Mouse (Mus musculus): ENCODE measurements around the gene Myct1.

The Myct1 gene

DNA sequence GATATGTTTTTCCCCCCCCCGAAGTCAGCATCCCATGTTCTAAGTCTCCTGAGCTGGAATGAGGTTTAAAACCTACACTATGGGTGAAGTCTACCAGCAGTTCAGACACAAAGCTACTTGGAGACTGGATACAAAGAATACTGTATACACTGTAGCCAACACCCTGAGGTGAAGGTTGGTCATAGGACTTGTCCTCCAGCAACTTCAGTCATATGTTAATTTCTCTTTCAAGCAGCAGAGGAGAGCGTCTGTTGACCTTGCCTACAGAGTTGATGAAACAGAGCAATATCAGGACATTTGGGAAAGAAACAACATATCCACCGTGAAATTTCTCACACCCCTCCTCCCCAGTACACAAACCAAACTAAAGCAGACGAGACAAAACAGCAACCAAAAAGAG, 33.0 kb upstream of the Myct1 start:
- Histone ChIP-seq H3K9me3 (ENCODE audit: low read length) (no peaks in the 10 kb centered on the region), H3K36me3 (ENCODE audit: insufficient read depth, low read length) (no peaks in the 10 kb centered on the region), H3K27me3 (ENCODE audit: insufficient read depth, low read length) (no peaks in the 10 kb centered on the region), H3K4me3 (replicated peaks; ENCODE audit: low read length) (no peak overlapping the region), H3K4me1 (replicated peaks; ENCODE audit: low read depth, low read length) (peaks cover 67% of the 10 kb centered on the region)
- no peak for TF ChIP-seq CTCF (conservative IDR thresholded peaks at IDR 0.05; ENCODE audit: low read length)
- TF ChIP-seq NANOG (IDR thresholded peaks at IDR 0.05; ENCODE audit: borderline replicate concordance, low read length) = peak; percentile 30; the same call in 1 of the 2 replicates
- TF ChIP-seq POU5F1 (IDR thresholded peaks at IDR 0.05; ENCODE audit: borderline replicate concordance, low read length) = no peak

DNA sequence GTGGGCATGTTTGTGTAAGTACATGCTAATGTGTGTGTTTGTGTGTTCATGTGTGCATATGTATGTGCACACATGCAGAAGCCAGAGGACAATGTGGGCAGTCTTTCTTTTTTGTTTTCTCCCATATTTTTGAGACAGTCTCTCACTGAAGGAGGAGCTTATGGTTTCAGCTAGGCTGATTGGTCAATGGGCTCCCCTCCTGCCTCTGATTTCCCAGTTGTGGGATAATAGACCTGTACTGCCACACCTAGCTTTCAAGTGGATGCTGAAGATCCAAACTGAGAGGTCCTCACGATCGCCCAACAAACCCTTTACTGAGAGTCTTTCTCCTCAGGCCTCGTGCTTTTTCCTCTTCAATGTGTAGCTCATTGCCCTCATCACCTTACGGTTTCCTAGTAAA, 31.9 kb upstream of the Myct1 start:
- H3K9me3 ChIP-seq (ENCODE audit: low read length) = no peaks in the 10 kb centered on the region
- TF ChIP-seq NANOG (IDR thresholded peaks at IDR 0.05; ENCODE audit: borderline replicate concordance, low read length) = no peak
- TF ChIP-seq POU5F1 (IDR thresholded peaks at IDR 0.05; ENCODE audit: borderline replicate concordance, low read length) = no peak
- no peak for TF ChIP-seq CTCF (conservative IDR thresholded peaks at IDR 0.05; ENCODE audit: low read length)
- no peaks in the 10 kb centered on the region for H3K27me3 ChIP-seq (ENCODE audit: insufficient read depth, low read length)
- H3K4me3 ChIP-seq (replicated peaks; ENCODE audit: low read length) = no peak overlapping the region
- H3K36me3 ChIP-seq (ENCODE audit: insufficient read depth, low read length) = no peaks in the 10 kb centered on the region
- H3K4me1 ChIP-seq (replicated peaks; ENCODE audit: low read depth, low read length) = peaks cover 67% of the 10 kb centered on the region

DNA sequence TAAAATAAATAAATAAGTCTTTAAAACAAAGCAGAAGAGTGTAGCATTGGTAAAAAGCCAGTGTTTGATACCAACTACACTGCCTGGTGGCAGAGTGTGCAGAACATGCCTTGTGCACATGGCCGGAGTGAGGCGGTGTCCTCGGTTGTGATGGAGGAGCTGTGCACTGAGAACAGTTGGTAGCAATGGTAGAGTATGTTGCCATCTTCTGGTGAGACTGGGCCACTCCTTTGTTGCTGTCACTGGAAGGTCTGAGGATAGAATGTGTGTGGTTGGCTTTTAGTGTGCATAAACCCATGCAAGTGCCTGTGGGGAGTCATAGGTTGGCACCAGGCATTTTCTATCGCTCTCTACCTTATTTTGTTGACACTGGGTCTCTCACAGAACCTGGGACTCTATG, 24.6 kb upstream of the Myct1 start:
- Histone ChIP-seq H3K27me3 (ENCODE audit: insufficient read depth, low read length) (no peaks in the 10 kb centered on the region), H3K36me3 (ENCODE audit: insufficient read depth, low read length) (no peaks in the 10 kb centered on the region), H3K4me1 (replicated peaks; ENCODE audit: low read depth, low read length) (peaks cover 10% of the 10 kb centered on the region), H3K4me3 (replicated peaks; ENCODE audit: low read length) (no peak overlapping the region), H3K9me3 (ENCODE audit: low read length) (no peaks in the 10 kb centered on the region)
- no peak for TF ChIP-seq NANOG (IDR thresholded peaks at IDR 0.05; ENCODE audit: borderline replicate concordance, low read length)
- TF ChIP-seq POU5F1 (IDR thresholded peaks at IDR 0.05; ENCODE audit: borderline replicate concordance, low read length) = no peak
- TF ChIP-seq CTCF (conservative IDR thresholded peaks at IDR 0.05; ENCODE audit: low read length) = no peak

DNA sequence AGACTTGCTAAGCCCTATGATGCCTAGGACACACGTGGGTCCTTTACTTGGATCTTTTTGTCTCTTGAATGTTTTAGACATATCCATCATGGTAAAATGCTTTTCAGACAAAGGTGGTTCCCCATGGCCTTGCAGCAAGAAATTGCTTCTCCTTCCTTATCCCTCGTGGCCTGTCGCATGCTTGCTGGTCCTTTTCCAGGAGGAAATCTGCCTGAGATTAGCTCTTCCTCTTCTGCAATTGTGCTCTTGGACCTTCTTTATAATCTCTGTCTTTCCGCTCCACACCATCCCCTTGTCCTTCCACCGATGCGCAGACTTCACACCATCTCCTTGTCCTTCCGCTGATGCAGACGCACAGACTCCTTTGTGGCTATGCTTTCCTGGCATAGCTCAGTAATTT, 23.5 kb upstream of the Myct1 start:
- TF ChIP-seq CTCF (conservative IDR thresholded peaks at IDR 0.05; ENCODE audit: low read length) (no peak), NANOG (IDR thresholded peaks at IDR 0.05; ENCODE audit: borderline replicate concordance, low read length) (no peak), POU5F1 (IDR thresholded peaks at IDR 0.05; ENCODE audit: borderline replicate concordance, low read length) (no peak)
- Histone ChIP-seq H3K27me3 (ENCODE audit: insufficient read depth, low read length) (no peaks in the 10 kb centered on the region), H3K36me3 (ENCODE audit: insufficient read depth, low read length) (no peaks in the 10 kb centered on the region), H3K9me3 (ENCODE audit: low read length) (no peaks in the 10 kb centered on the region), H3K4me3 (replicated peaks; ENCODE audit: low read length) (no peak overlapping the region), H3K4me1 (replicated peaks; ENCODE audit: low read depth, low read length) (peaks cover under 1% of the 10 kb centered on the region)

DNA sequence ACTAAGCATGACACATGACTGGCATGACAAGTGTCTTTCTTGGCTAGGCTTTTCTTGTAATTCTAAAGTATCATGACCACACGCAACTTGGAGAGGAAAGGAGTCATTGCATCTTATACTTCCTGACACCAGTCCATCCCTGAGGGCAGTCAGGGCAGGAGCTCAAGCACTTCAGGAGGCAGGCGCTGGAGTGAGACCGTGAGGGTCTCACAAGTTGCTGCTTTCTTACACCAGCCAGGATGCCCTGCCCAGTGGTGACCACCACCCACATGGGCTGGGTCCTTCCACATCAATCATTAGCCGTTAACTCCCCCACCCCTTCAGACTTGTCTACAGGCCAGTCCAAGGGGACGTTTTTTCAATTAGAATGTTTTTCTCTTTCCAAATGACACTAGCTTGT, 22.2 kb upstream of the Myct1 start:
- Histone ChIP-seq H3K9me3 (ENCODE audit: low read length) (no peaks in the 10 kb centered on the region), H3K4me1 (replicated peaks; ENCODE audit: low read depth, low read length) (no peaks in the 10 kb centered on the region), H3K36me3 (ENCODE audit: insufficient read depth, low read length) (no peaks in the 10 kb centered on the region), H3K4me3 (replicated peaks; ENCODE audit: low read length) (no peak overlapping the region), H3K27me3 (ENCODE audit: insufficient read depth, low read length) (no peaks in the 10 kb centered on the region)
- TF ChIP-seq POU5F1 (IDR thresholded peaks at IDR 0.05; ENCODE audit: borderline replicate concordance, low read length) = no peak
- TF ChIP-seq NANOG (IDR thresholded peaks at IDR 0.05; ENCODE audit: borderline replicate concordance, low read length) = no peak
- TF ChIP-seq CTCF (conservative IDR thresholded peaks at IDR 0.05; ENCODE audit: low read length) = no peak

DNA sequence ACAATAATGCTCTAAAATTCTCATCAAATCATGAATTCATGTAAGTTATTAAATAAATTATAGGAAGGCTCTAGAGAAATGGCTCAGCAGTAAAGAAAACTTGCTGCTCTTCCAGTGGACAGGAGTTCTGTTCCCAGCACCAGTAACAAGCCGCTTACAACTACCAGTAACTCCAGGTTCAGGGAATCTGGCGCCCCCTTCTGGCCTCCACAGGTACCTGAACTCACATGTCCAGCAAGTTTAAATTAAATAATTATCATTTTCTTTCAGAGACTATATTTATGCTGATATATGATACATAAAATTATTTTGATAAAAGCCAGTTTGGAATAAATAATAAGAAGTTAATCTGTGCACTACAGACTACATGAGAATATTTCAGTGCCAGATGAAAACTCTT, 20.2 kb upstream of the Myct1 start:
- H3K27me3 ChIP-seq (ENCODE audit: insufficient read depth, low read length) = no peaks in the 10 kb centered on the region
- no peak for TF ChIP-seq NANOG (IDR thresholded peaks at IDR 0.05; ENCODE audit: borderline replicate concordance, low read length)
- TF ChIP-seq CTCF (conservative IDR thresholded peaks at IDR 0.05; ENCODE audit: low read length) = peak; percentile 66
- TF ChIP-seq POU5F1 (IDR thresholded peaks at IDR 0.05; ENCODE audit: borderline replicate concordance, low read length) = no peak
- H3K36me3 ChIP-seq (ENCODE audit: insufficient read depth, low read length) = no peaks in the 10 kb centered on the region
- no peak overlapping the region for H3K4me3 ChIP-seq (replicated peaks; ENCODE audit: low read length)
- no peaks in the 10 kb centered on the region for H3K9me3 ChIP-seq (ENCODE audit: low read length)
- no peaks in the 10 kb centered on the region for H3K4me1 ChIP-seq (replicated peaks; ENCODE audit: low read depth, low read length)

DNA sequence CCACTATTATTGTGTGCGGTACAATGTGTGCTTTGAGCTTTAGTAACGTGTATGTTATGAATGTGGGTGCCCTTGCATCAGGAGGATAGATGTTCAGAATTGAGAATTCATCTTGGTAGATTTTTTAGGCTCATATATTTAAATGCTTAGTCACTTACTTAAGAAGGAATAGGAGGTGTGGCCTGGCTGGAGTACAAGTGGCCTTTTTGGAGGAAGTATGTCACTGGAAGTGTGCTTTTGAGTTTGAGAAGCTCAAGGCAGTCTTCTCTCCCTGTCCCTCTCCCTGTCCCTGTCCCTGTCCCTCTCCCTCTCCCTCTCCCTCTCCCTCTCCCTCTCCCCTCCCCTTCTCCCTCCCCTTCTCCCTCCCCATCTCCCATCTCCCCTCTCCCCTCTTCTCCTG, 2.5 kb upstream of the Myct1 start:
- Histone ChIP-seq H3K9me3 (ENCODE audit: low read length) (no peaks in the 10 kb centered on the region), H3K4me1 (replicated peaks; ENCODE audit: low read depth, low read length) (no peaks in the 10 kb centered on the region), H3K36me3 (ENCODE audit: insufficient read depth, low read length) (no peaks in the 10 kb centered on the region), H3K27me3 (ENCODE audit: insufficient read depth, low read length) (no peaks in the 10 kb centered on the region), H3K4me3 (replicated peaks; ENCODE audit: low read length) (no peak overlapping the region)
- TF ChIP-seq NANOG (IDR thresholded peaks at IDR 0.05; ENCODE audit: borderline replicate concordance, low read length) (no peak), POU5F1 (IDR thresholded peaks at IDR 0.05; ENCODE audit: borderline replicate concordance, low read length) (no peak), CTCF (conservative IDR thresholded peaks at IDR 0.05; ENCODE audit: low read length) (no peak)

DNA sequence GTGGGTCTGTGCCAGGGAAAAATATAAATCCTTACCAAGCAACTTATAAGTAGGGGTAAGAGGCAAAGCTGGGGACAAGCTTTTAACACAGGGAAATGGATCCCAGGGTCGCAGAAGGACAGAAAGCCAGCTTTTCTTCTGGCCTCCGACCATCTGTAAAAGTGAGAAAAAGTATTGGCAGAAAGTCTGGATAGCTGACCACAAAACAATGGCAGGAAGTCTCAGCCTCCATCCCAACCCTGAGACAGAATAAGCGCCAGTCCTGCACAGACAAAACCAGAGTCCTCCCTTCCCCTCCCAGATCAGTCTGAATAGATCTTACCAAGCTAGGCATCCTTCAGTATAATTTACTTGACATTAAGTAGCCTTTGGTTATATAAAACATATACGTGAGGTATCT, 1.6 kb upstream of the Myct1 start:
- H3K4me1 ChIP-seq (replicated peaks; ENCODE audit: low read depth, low read length) = no peaks in the 10 kb centered on the region
- no peaks in the 10 kb centered on the region for H3K27me3 ChIP-seq (ENCODE audit: insufficient read depth, low read length)
- no peaks in the 10 kb centered on the region for H3K9me3 ChIP-seq (ENCODE audit: low read length)
- no peaks in the 10 kb centered on the region for H3K36me3 ChIP-seq (ENCODE audit: insufficient read depth, low read length)
- no peak for TF ChIP-seq CTCF (conservative IDR thresholded peaks at IDR 0.05; ENCODE audit: low read length)
- no peak for TF ChIP-seq NANOG (IDR thresholded peaks at IDR 0.05; ENCODE audit: borderline replicate concordance, low read length)
- no peak overlapping the region for H3K4me3 ChIP-seq (replicated peaks; ENCODE audit: low read length)

DNA sequence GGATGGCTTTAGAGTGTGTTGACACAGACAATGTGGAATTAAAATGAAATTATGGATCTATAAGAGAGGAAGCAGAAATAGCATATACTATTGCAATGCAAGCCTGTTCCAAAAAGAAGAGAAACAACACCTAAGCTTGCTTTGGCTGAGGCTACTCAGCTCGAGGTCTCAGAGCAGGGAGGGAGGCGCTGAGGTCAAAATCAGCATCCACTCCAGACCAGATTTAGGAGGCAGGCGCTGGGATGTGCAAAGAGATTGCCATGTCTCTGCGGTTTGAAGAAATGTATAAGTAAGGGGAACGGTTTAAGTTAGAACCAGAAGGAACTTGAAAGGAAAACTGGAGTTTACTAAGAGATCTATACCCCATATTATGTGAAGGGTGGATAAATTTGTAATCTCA, 882 bp downstream of the Myct1 start:
- H3K4me3 ChIP-seq (replicated peaks; ENCODE audit: low read length) = no peak overlapping the region
- H3K9me3 ChIP-seq (ENCODE audit: low read length) = no peaks in the 10 kb centered on the region
- H3K27me3 ChIP-seq (ENCODE audit: insufficient read depth, low read length) = no peaks in the 10 kb centered on the region
- no peak for TF ChIP-seq NANOG (IDR thresholded peaks at IDR 0.05; ENCODE audit: borderline replicate concordance, low read length)
- no peak for TF ChIP-seq POU5F1 (IDR thresholded peaks at IDR 0.05; ENCODE audit: borderline replicate concordance, low read length)
- no peak for TF ChIP-seq CTCF (conservative IDR thresholded peaks at IDR 0.05; ENCODE audit: low read length)
- H3K4me1 ChIP-seq (replicated peaks; ENCODE audit: low read depth, low read length) = no peaks in the 10 kb centered on the region
- no peaks in the 10 kb centered on the region for H3K36me3 ChIP-seq (ENCODE audit: insufficient read depth, low read length)

All from E14TG2a.4 (cell line).